Mouse (Mus musculus) CH12.LX (cell line): ENCODE data around the gene Bspry.
A peak's percentile ranks its signal among the peaks of the same experiment; 100 is the strongest.

ENCODE experiments used
- CTCF ChIP-seq, 2 experiments: IDR thresholded peaks in 1 of 2; conservative IDR thresholded peaks in 1 of 2; 2 replicates each; pipeline ENCODE4 v1.5.1; 2011 to 2012; ENCODE audit warnings: low read depth in 2 of 2, low read length in 2 of 2, improper control_type of control experiment in 1 of 2, inconsistent platforms in 1 of 2, mild to moderate bottlenecking in 1 of 2, moderate library complexity in 1 of 2
- KAT2A ChIP-seq: IDR thresholded peaks from 2 replicates; pipeline ENCODE4 v1.6.1; 2012; ENCODE audit warnings: low read length, improper control_type of control experiment, inconsistent platforms; ENCODE audit not compliant: insufficient replicate concordance
- MAFK ChIP-seq: IDR thresholded peaks from 2 replicates; pipeline ENCODE4 v1.6.1; 2011; ENCODE audit warnings: low read length, improper control_type of control experiment; ENCODE audit not compliant: insufficient replicate concordance
- PAX5 ChIP-seq: IDR thresholded peaks from 2 replicates; pipeline ENCODE4 v1.6.1; 2012; ENCODE audit warnings: low read length, inconsistent platforms, mixed read lengths
- POLR2A ChIP-seq: IDR thresholded peaks from 2 replicates; pipeline ENCODE4 v1.6.1; 2011; ENCODE audit warnings: low read depth, mild to moderate bottlenecking, improper control_type of control experiment, low read length
- SMC3 ChIP-seq: IDR thresholded peaks from 2 replicates; pipeline ENCODE4 v1.6.1; 2011; ENCODE audit warnings: low read depth, low read length, improper control_type of control experiment
- TCF12 ChIP-seq: IDR thresholded peaks from 2 replicates; pipeline ENCODE4 v1.6.1; 2014; ENCODE audit warnings: low read depth, mild to moderate bottlenecking, inconsistent platforms, low read length, improper control_type of control experiment
- USF1 ChIP-seq: IDR thresholded peaks from 2 replicates; pipeline ENCODE4 v1.6.1; 2014; ENCODE audit warnings: low read depth, mild to moderate bottlenecking, inconsistent platforms, low read length, improper control_type of control experiment
- USF2 ChIP-seq: conservative IDR thresholded peaks from 2 replicates; pipeline ENCODE4 v1.6.1; 2011; ENCODE audit warnings: low read depth, low read length, improper control_type of control experiment
- ZNF384 ChIP-seq: IDR thresholded peaks from 2 replicates; pipeline ENCODE4 v1.6.1; 2012; ENCODE audit warnings: low read depth, low read length, improper control_type of control experiment, inconsistent platforms

DNA sequence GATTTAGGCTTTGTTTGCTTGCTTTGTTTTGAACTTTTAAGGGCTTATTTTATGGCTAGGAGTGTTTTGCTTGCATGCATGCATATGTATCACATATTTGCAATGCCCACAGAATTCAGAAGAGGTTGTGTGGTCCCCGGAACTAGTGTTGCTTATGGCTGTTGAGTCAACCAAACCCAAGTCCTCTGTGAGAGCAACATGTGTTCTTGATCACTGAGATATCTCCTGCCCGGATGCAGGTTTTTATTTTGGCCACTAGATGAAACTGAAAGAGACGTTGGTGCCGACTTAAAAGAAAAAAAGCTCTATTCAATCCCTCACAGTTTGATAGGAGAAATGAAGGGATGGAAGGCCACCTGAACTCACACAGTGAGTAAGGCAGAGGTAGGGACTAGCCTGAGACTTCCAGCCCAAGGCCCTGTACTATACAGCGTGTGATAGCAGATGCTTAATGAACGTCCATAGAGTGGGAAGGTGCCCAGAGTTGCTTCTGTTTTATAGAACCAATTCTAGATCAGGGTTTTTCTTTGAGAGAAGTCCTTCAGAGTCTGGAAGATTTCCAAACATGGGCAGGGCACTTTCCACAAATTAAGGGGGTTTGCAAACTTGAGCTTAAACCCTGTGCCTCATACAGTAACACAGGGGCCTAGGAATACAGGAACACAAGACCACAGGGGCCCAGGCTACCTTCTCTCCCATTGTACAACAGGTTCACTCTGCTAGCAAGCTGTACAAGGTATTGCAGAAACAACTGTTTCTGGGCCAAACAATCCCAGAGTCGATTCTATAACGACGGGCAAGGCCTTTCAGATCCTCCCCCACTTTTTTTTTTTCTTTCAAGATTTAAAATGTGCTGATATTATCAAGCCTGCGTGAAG lies 37.9 kb downstream of the Bspry start:
- TF ChIP-seq USF1 = no peak
- no peak for TF ChIP-seq SMC3
- TF ChIP-seq ZNF384 = 0 out of 2 replicates have a peak, but pooled peaks have one; percentile 8
- TF ChIP-seq TCF12 = no peak
- no peak for TF ChIP-seq POLR2A
- no peak for TF ChIP-seq CTCF (conservative IDR thresholded peaks at IDR 0.05 in 1 of 2, IDR thresholded peaks at IDR 0.05 in 1 of 2; ENCODE audit: low read depth in 2 of 2, low read length in 2 of 2)
- no peak for TF ChIP-seq PAX5
- TF ChIP-seq MAFK = no peak
- no peak for TF ChIP-seq KAT2A
- no peak for TF ChIP-seq USF2
